Mouse (Mus musculus): ENCODE measurements at regions not wholly inside any gene's neighbourhood (a gene's known extent, or its start where the extent isn't known, plus 50 kb on each side); places are given as distances from the start of the nearest gene placed in this dataset.

DNA sequence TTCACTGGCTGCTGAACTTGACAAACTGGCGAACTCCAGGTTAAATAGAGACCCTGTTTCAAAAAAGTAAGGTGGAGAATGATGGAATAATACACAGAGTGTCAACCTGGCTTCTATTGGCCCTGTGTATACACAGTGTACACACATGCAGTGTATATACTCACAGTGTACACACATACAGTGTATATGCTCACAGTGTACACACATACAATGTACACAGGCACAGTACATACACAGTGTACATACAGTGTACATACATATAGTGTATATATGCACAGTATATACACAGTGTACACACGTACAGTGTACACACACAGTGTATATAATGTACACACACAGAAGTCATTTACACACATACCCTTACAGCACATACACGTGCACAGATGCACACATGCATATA, 52.4 kb upstream of the Aldh1b1 start:
- TF ChIP-seq CTCF (IDR thresholded peaks at IDR 0.05; ENCODE audit: borderline replicate concordance, extremely low read depth, insufficient read depth, insufficient read length): no peak
- TF ChIP-seq POLR2A (IDR thresholded peaks at IDR 0.05; ENCODE audit: borderline replicate concordance, extremely low read depth, insufficient read depth, insufficient read length, poor library complexity, severe bottlenecking): no peak

Data from brain, embryonic 14.5 days (tissue).